In genomic region chr16:33381614-33382245, GRCm38 (mm10) we compare ENCODE assay signal across 8 mouse cellular contexts. TPM values are rescaled to one million over a fixed set of nuclear protein-coding genes. Genes with fewer than 3 reads are reported as not detected.
DNase-seq lines count a peak whose midpoint lies in the region; ATAC-seq and TF ChIP-seq lines count a peak whose summit lies in the region.

No protein-coding gene starts in this region.

- no peak for DNase-seq in gastrocnemius, adult 2 months
- no peak for DNase-seq in gastrocnemius, postnatal 14 days
- no peak for DNase-seq in testis, postnatal 10 days (ENCODE audit: low spot score)
- no peak for DNase-seq in left cerebral cortex, postnatal 14 days (ENCODE audit: low spot score in 2 of 2)

- peak overlapping the region; percentile 97 for H3K27ac ChIP-seq in gastrocnemius, adult 2 months
- H3K27ac ChIP-seq in testis, adult 2 months (ENCODE audit: control insufficient read depth, insufficient read depth, low read depth, low read length) = peak overlapping the region; percentile 95
- peak overlapping the region; percentile 97 for H3K27ac ChIP-seq in forebrain, embryonic 16.5 days (ENCODE audit: low read length)
- H3K27ac ChIP-seq in liver, embryonic 12.5 days = peak overlapping the region; percentile 86
- peak overlapping the region; percentile 96 for H3K27ac ChIP-seq in stomach, embryonic 15.5 days

- H3K4me2 ChIP-seq in forebrain, embryonic 16.5 days (ENCODE audit: low read length) = peak overlapping the region; percentile 75
- H3K4me2 ChIP-seq in liver, embryonic 12.5 days = peak overlapping the region; percentile 85
- peak overlapping the region; percentile 76 for H3K4me2 ChIP-seq in stomach, embryonic 15.5 days

- TF ChIP-seq CTCF in gastrocnemius, adult 2 months (IDR thresholded peaks at IDR 0.05) = no peak
- TF ChIP-seq CTCF in testis, adult 2 months (IDR thresholded peaks at IDR 0.05; ENCODE audit: control insufficient read depth, insufficient read depth, insufficient replicate concordance, low read depth, low read length) = no peak

- H3K9me3 ChIP-seq in forebrain, embryonic 16.5 days (ENCODE audit: control insufficient read depth, low read length) = no peaks in the 10 kb centered on the region
- no peaks in the 10 kb centered on the region for H3K9me3 ChIP-seq in liver, embryonic 12.5 days (replicated peaks)
- H3K9me3 ChIP-seq in stomach, embryonic 15.5 days = no peaks in the 10 kb centered on the region

- peak overlapping the region; percentile 98 for H3K9ac ChIP-seq in forebrain, embryonic 16.5 days (replicated peaks; ENCODE audit: low read depth, low read length)
- peak overlapping the region; percentile 94 for H3K9ac ChIP-seq in liver, embryonic 12.5 days
- H3K9ac ChIP-seq in stomach, embryonic 15.5 days = peak overlapping the region; percentile 90

- TF ChIP-seq POLR2A in testis, adult 2 months (IDR thresholded peaks at IDR 0.05; ENCODE audit: control insufficient read depth, low read depth, low read length) = no peak

- peaks cover 2% of the 10 kb centered on the region for H3K4me1 ChIP-seq in testis, adult 2 months (ENCODE audit: control insufficient read depth, insufficient read depth, low read length)
- peaks cover 25% of the 10 kb centered on the region for H3K4me1 ChIP-seq in forebrain, embryonic 16.5 days (replicated peaks; ENCODE audit: control insufficient read depth, insufficient read depth, low read length)
- peaks cover 42% of the 10 kb centered on the region for H3K4me1 ChIP-seq in liver, embryonic 12.5 days
- peaks cover 9% of the 10 kb centered on the region; the same call in 1 of the 2 replicates for H3K4me1 ChIP-seq in stomach, embryonic 15.5 days

- H3K27me3 ChIP-seq in testis, adult 2 months (ENCODE audit: control insufficient read depth, insufficient read depth, low read length) = no peaks in the 10 kb centered on the region
- no peaks in the 10 kb centered on the region for H3K27me3 ChIP-seq in forebrain, embryonic 16.5 days (replicated peaks; ENCODE audit: control insufficient read depth, insufficient read depth, low read length)
- no peaks in the 10 kb centered on the region for H3K27me3 ChIP-seq in liver, embryonic 12.5 days (replicated peaks)
- H3K27me3 ChIP-seq in stomach, embryonic 15.5 days (replicated peaks) = no peaks in the 10 kb centered on the region

- no peaks in the 10 kb centered on the region; the same call in 1 of the 2 replicates for H3K36me3 ChIP-seq in testis, adult 2 months (ENCODE audit: control insufficient read depth, insufficient read depth, low read length)
- H3K36me3 ChIP-seq in forebrain, embryonic 16.5 days (ENCODE audit: control insufficient read depth, insufficient read depth) = no peaks in the 10 kb centered on the region
- peaks cover 4% of the 10 kb centered on the region; the same call in 1 of the 2 replicates for H3K36me3 ChIP-seq in liver, embryonic 12.5 days
- H3K36me3 ChIP-seq in stomach, embryonic 15.5 days = no peaks in the 10 kb centered on the region

- WGBS in forebrain, embryonic 16.5 days = 2% methylated on average over 18 of the region's 18 CpGs
- WGBS in liver, embryonic 12.5 days (ENCODE audit: insufficient replicate concordance) = 3% methylated on average over 18 of the region's 18 CpGs
- WGBS in stomach, embryonic 15.5 days = under 1% methylated on average over 18 of the region's 18 CpGs

- intact Hi-C loops in gastrocnemius, adult 2 months (cut with DNase I) = loop anchor here (2.0 kb wide), 1 partner anchor 19 kb away; no protein-coding TSS in a partner anchor
- intact Hi-C loops in gastrocnemius, postnatal 14 days (cut with DNase I; ENCODE audit: low total_unique reads) = no loop called here
- intact Hi-C loops in left cerebral cortex, postnatal 14 days (cut with DNase I) = loop anchor here (2.0 to 10.0 kb wide), 2 partner anchors 45 to 73 kb away; no protein-coding TSS in a partner anchor

- no peak for ATAC-seq in forebrain, embryonic 16.5 days
- ATAC-seq in liver, embryonic 12.5 days = no peak
- no peak for ATAC-seq in stomach, embryonic 15.5 days (ENCODE audit: insufficient read depth, low FRiP score, low read depth)

- peak overlapping the region; percentile 96 for H3K4me3 ChIP-seq in gastrocnemius, adult 2 months
- H3K4me3 ChIP-seq in testis, adult 2 months (ENCODE audit: control insufficient read depth, low read depth, low read length) = peak overlapping the region; percentile 94
- H3K4me3 ChIP-seq in forebrain, embryonic 16.5 days (replicated peaks; ENCODE audit: low read length) = peak overlapping the region; percentile 93
- H3K4me3 ChIP-seq in liver, embryonic 12.5 days = peak overlapping the region; percentile 96
- H3K4me3 ChIP-seq in stomach, embryonic 15.5 days (replicated peaks) = peak overlapping the region; percentile 85

RNA-seq across cellular contexts. Expression of gene Zfp148, which starts 1.1 kb away (rescaled TPM):
- 10 to 100 TPM; 23.5 to 28.0 TPM for total RNA-seq in gastrocnemius, adult 2 months (2021)
- 10 to 100 TPM; 19.5 to 21.1 TPM for total RNA-seq in gastrocnemius, postnatal 14 days (2021)
- 4.6 and 5.4 TPM in 2 replicates for polyA plus RNA-seq in testis, adult 2 months (2012; rRNA removed)
- 78.9 and 92.8 TPM in 2 replicates for polyA plus RNA-seq in forebrain, embryonic 16.5 days (2015; fragmentation: Nextera tagmentation; extraction: Ambion mirVana)
- polyA plus RNA-seq in liver, embryonic 12.5 days (2016; fragmentation: Nextera tagmentation; extraction: Ambion mirVana) = 22.3 and 23.6 TPM in 2 replicates
- 53.3 and 55.9 TPM in 2 replicates for polyA plus RNA-seq in stomach, embryonic 15.5 days (2015; fragmentation: Nextera tagmentation; extraction: Ambion mirVana)
- 100 to 1,000 TPM; 101 to 109 TPM for total RNA-seq in left cerebral cortex, postnatal 14 days (2021)
